Mouse (Mus musculus): ENCODE measurements around the gene Ttc9b. TPM values are rescaled to one million over a fixed set of nuclear protein-coding genes. Genes with fewer than 3 reads are reported as not detected.
"Not testable (repeated sequence)": the region's sequence is repeated elsewhere in the genome, so short reads cannot be mapped to it uniquely, and the experiment has no call there.

Gene Ttc9b
- polyA plus RNA-seq, 1 experiment from 2014 or later = not detected

- Histone ChIP-seq H3K27ac (ENCODE audit: low read length) (no peak overlapping the region), H3K9me3 (ENCODE audit: low read length) (no peaks in the 10 kb centered on the region), H3K27me3 (replicated peaks; ENCODE audit: insufficient read depth, low read length) (no peaks in the 10 kb centered on the region), H3K4me3 (ENCODE audit: low read depth, low read length) (no peak overlapping the region), H3K4me1 (ENCODE audit: insufficient read depth, low read depth, low read length) (no peaks in the 10 kb centered on the region), H3K9ac (replicated peaks; ENCODE audit: low read depth) (no peak overlapping the region), H3K36me3 (ENCODE audit: insufficient read depth, low read length) (peaks cover 30% of the 10 kb centered on the region), H3K4me2 (replicated peaks; ENCODE audit: low read depth, low read length) (no peak overlapping the region)
- 94% methylated on average over 4 of the region's 4 CpGs for WGBS
- no peak for DNase-seq (ENCODE audit: low spot score)
- no peak for TF ChIP-seq CTCF (IDR thresholded peaks at IDR 0.05)
- TF ChIP-seq EP300 (IDR thresholded peaks at IDR 0.05) = no peak
- ATAC-seq = no peak
These were observed 22.3 kb upstream of the Ttc9b start for GRCm38 (mm10) chr7:27631439-27631838.

DNA sequence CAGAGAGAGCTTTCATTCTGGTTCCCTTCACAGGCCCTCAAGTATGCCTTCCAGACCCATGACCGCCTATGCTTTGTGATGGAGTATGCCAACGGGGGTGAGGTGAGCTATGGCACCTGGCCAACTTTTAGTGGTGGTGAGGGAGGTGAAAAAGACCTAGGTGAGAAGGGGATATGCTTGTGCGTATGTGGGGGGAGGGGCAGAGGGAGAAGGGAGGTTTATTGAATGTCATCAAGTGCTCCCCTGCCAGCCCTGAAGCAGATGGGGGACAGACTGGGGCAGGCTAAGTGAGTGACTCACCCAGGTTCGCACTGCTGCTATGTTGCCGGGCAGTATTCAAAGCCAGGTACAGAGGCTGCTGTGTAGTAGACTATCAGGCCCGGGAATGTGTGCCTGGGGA lies 20.5 kb upstream of the Ttc9b start:
- Histone ChIP-seq H3K9ac (replicated peaks; ENCODE audit: low read depth) (no peak overlapping the region), H3K4me1 (ENCODE audit: insufficient read depth, low read depth, low read length) (no peaks in the 10 kb centered on the region), H3K4me3 (ENCODE audit: low read depth, low read length) (no peak overlapping the region), H3K9me3 (ENCODE audit: low read length) (no peaks in the 10 kb centered on the region), H3K36me3 (ENCODE audit: insufficient read depth, low read length) (peaks cover 33% of the 10 kb centered on the region), H3K4me2 (replicated peaks; ENCODE audit: low read depth, low read length) (no peak overlapping the region), H3K27me3 (replicated peaks; ENCODE audit: insufficient read depth, low read length) (no peaks in the 10 kb centered on the region), H3K27ac (ENCODE audit: low read length) (no peak overlapping the region)
- WGBS = 74% methylated on average over 6 of the region's 6 CpGs
- no peak for TF ChIP-seq EP300 (IDR thresholded peaks at IDR 0.05)
- no peak for TF ChIP-seq CTCF (IDR thresholded peaks at IDR 0.05)
- no peak for DNase-seq (ENCODE audit: low spot score)
- ATAC-seq = no peak

GRCm38 (mm10) chr7:27634691-27635090 lies 19.0 kb upstream of the Ttc9b start:
- 94% methylated on average over 6 of the region's 6 CpGs for WGBS
- no peak for ATAC-seq
- Histone ChIP-seq H3K4me3 (ENCODE audit: low read depth, low read length) (no peak overlapping the region), H3K27me3 (replicated peaks; ENCODE audit: insufficient read depth, low read length) (no peaks in the 10 kb centered on the region), H3K36me3 (ENCODE audit: insufficient read depth, low read length) (peaks cover 29% of the 10 kb centered on the region), H3K27ac (ENCODE audit: low read length) (no peak overlapping the region), H3K9me3 (ENCODE audit: low read length) (no peaks in the 10 kb centered on the region), H3K4me2 (replicated peaks; ENCODE audit: low read depth, low read length) (no peak overlapping the region), H3K4me1 (ENCODE audit: insufficient read depth, low read depth, low read length) (no peaks in the 10 kb centered on the region), H3K9ac (replicated peaks; ENCODE audit: low read depth) (no peak overlapping the region)
- TF ChIP-seq CTCF (IDR thresholded peaks at IDR 0.05) (no peak), EP300 (IDR thresholded peaks at IDR 0.05) (no peak)
- DNase-seq (ENCODE audit: low spot score) = no peak

DNA sequence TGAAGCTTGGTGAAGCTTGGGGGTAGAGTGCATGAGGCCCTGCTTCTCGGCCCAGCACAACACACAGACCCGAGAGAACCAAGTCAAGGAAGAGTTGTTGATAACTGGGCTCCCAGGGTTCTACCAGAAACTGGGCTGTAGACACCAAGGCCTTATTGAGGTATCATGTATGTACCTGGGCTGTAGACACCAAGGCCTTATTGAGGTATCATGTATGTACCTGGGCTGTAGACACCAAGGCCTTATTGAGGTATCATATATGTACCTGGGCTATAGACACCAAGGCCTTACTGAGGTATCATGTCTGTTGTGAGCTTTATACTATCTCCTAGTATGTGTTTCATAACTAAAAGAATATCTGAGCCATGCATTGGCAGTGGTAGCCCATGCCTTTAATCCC lies 18.6 kb upstream of the Ttc9b start:
- WGBS = 97% methylated on average over 2 of the region's 2 CpGs

GRCm38 (mm10) chr7:27644471-27644870 lies 9.2 kb upstream of the Ttc9b start:
- DNase-seq (ENCODE audit: low spot score) (peak; percentile 46), ATAC-seq (peak; percentile 71)
- no peak overlapping the region for H3K4me3 ChIP-seq (ENCODE audit: low read depth, low read length)
- no peak overlapping the region for H3K27ac ChIP-seq (ENCODE audit: low read length)
- no peaks in the 10 kb centered on the region for H3K9me3 ChIP-seq (ENCODE audit: low read length)
- no peak overlapping the region for H3K9ac ChIP-seq (replicated peaks; ENCODE audit: low read depth)
- peak; percentile 57 for TF ChIP-seq CTCF (IDR thresholded peaks at IDR 0.05)
- TF ChIP-seq EP300 (IDR thresholded peaks at IDR 0.05) = no peak
- no peaks in the 10 kb centered on the region for H3K27me3 ChIP-seq (replicated peaks; ENCODE audit: insufficient read depth, low read length)
- WGBS = 25% methylated on average over 1 of the region's 1 CpGs
- H3K36me3 ChIP-seq (ENCODE audit: insufficient read depth, low read length) = no peaks in the 10 kb centered on the region
- H3K4me1 ChIP-seq (ENCODE audit: insufficient read depth, low read depth, low read length) = no peaks in the 10 kb centered on the region
- no peak overlapping the region for H3K4me2 ChIP-seq (replicated peaks; ENCODE audit: low read depth, low read length)

More for the DNA sequence above, 18.6 kb upstream of the Ttc9b start:
- ATAC-seq; H3K4me3 ChIP-seq (ENCODE audit: low read depth, low read length); H3K4me2 ChIP-seq (replicated peaks; ENCODE audit: low read depth, low read length); H3K4me1 ChIP-seq (ENCODE audit: insufficient read depth, low read depth, low read length); H3K9me3 ChIP-seq (ENCODE audit: low read length); H3K27me3 ChIP-seq (replicated peaks; ENCODE audit: insufficient read depth, low read length); H3K27ac ChIP-seq (ENCODE audit: low read length); H3K9ac ChIP-seq (replicated peaks; ENCODE audit: low read depth); DNase-seq (ENCODE audit: low spot score): not testable (repeated sequence)
- peaks cover 29% of the 10 kb centered on the region for H3K36me3 ChIP-seq (ENCODE audit: insufficient read depth, low read length)

GRCm38 (mm10) chr7:27646516-27646915 lies 7.2 kb upstream of the Ttc9b start:
- WGBS = 85% methylated on average over 7 of the region's 7 CpGs

More at GRCm38 (mm10) chr7:27646516-27646915, 7.2 kb upstream of the Ttc9b start:
- TF ChIP-seq CTCF (IDR thresholded peaks at IDR 0.05) (no peak), EP300 (IDR thresholded peaks at IDR 0.05) (no peak)
- Histone ChIP-seq H3K27ac (ENCODE audit: low read length) (no peak overlapping the region), H3K4me3 (ENCODE audit: low read depth, low read length) (no peak overlapping the region), H3K36me3 (ENCODE audit: insufficient read depth, low read length) (no peaks in the 10 kb centered on the region), H3K4me2 (replicated peaks; ENCODE audit: low read depth, low read length) (no peak overlapping the region), H3K9ac (replicated peaks; ENCODE audit: low read depth) (no peak overlapping the region), H3K27me3 (replicated peaks; ENCODE audit: insufficient read depth, low read length) (no peaks in the 10 kb centered on the region), H3K9me3 (ENCODE audit: low read length) (no peaks in the 10 kb centered on the region), H3K4me1 (ENCODE audit: insufficient read depth, low read depth, low read length) (no peaks in the 10 kb centered on the region)
- ATAC-seq = no peak
- no peak for DNase-seq (ENCODE audit: low spot score)

Measured in lung, postnatal 0 days (tissue).